Mouse (Mus musculus) liver, embryonic 14.5 days (tissue): ENCODE results near the gene Serinc5. TPM values are rescaled to one million over a fixed set of nuclear protein-coding genes. Genes with fewer than 3 reads are reported as not detected.
A peak's percentile ranks its signal among the peaks of the same experiment; 100 is the strongest.

Source experiments
- ATAC-seq: fragments of 200-750 bp; cut with Nextera tagmentation; 2 replicates; pipeline ENCODE4 v1.8.0; 2017; ENCODE audit warnings: moderate number of reproducible peaks, mild to moderate bottlenecking, moderate library complexity; ENCODE audit not compliant: insufficient read depth
- DNase-seq, 3 experiments: peaks; one replicate each; pipeline ENCODE4 v3.0.0-alpha.2; 2012 to 2013; ENCODE audit warnings: low read depth in 3 of 3, low spot score in 3 of 3
- H3K27ac ChIP-seq: fragments of 300-500 bp; sonication (generic); 2 replicates; pipeline ENCODE4 v1.5.1; 2014; ENCODE audit warnings: moderate library complexity, mild to moderate bottlenecking, control low read depth, inconsistent platforms
- H3K27me3 ChIP-seq: fragments of 300-500 bp; sonication (generic); 2 replicates; pipeline ENCODE4 v1.6.1; 2014; ENCODE audit warnings: mild to moderate bottlenecking, low read length, moderate library complexity; ENCODE audit not compliant: control insufficient read depth, insufficient read depth
- H3K36me3 ChIP-seq: fragments of 300-500 bp; sonication (generic); replicated peaks from 2 replicates; pipeline ENCODE4 v1.6.1; 2014; ENCODE audit warnings: low read depth; ENCODE audit not compliant: control insufficient read depth, insufficient read depth
- H3K4me1 ChIP-seq, 2 experiments: fragments of 200-500 bp in 1 of 2; fragments of 300-500 bp in 1 of 2; sonication (generic) in 1 of 2; replicated peaks; 2 replicates each; pipeline ENCODE4 v1.6.1; 2012 to 2014; ENCODE audit warnings: antibody characterized with exemption in 1 of 2, inconsistent platforms in 1 of 2, low read length in 1 of 2; ENCODE audit not compliant: control insufficient read depth in 2 of 2, insufficient read depth in 2 of 2
- H3K4me2 ChIP-seq: fragments of 300-500 bp; sonication (generic); 2 replicates; pipeline ENCODE4 v1.6.1; 2014; ENCODE audit warnings: low read depth, mild to moderate bottlenecking, control low read depth, moderate library complexity
- H3K4me3 ChIP-seq, 2 experiments: fragments of 200-500 bp in 1 of 2; fragments of 300-500 bp in 1 of 2; sonication (generic) in 1 of 2; 2 replicates each; pipeline ENCODE4 v1.5.1; 2012 to 2014; ENCODE audit warnings: low read depth in 2 of 2, low read length in 2 of 2, mild to moderate bottlenecking in 2 of 2, control low read depth in 1 of 2, inconsistent platforms in 1 of 2, moderate library complexity in 1 of 2; ENCODE audit not compliant: insufficient read depth in 1 of 2
- H3K9ac ChIP-seq: fragments of 300-500 bp; sonication (generic); replicated peaks from 2 replicates; pipeline ENCODE4 v1.6.1; 2014; ENCODE audit warnings: mild to moderate bottlenecking, control low read depth, moderate library complexity
- H3K9me3 ChIP-seq: fragments of 300-500 bp; sonication (generic); 2 replicates; pipeline ENCODE4 v1.6.1; 2016; ENCODE audit warnings: low read length, mixed read lengths; ENCODE audit not compliant: control insufficient read depth
- CTCF ChIP-seq: IDR thresholded peaks from 2 replicates; pipeline ENCODE4 v1.5.1; 2016; ENCODE audit warnings: antibody characterized with exemption, low read depth, control low read depth
- EP300 ChIP-seq: IDR thresholded peaks from 2 replicates; pipeline ENCODE4 v1.6.1; 2016; ENCODE audit warnings: antibody characterized with exemption, low read depth
- WGBS: fragments of 180-500 bp; shearing (Covaris S2); extraction: QIAGEN DNeasy Blood & Tissue Kit; methylation state at CpG from one replicate; pipeline ENCODE4 v1.1.7; 2014; ENCODE audit not compliant: insufficient replicate concordance; 5-methylcytosine and 5-hydroxymethylcytosine counted together
- polyA plus RNA-seq, 2 experiments: library from polyadenylated mRNA; depleted of rRNA in 1 of 2; stranded (reverse) in 1 of 2; unstranded in 1 of 2; fragments of >200 nt; fragmentation: Nextera tagmentation in 1 of 2; extraction: Ambion mirVana in 1 of 2; gene quantifications; 2 replicates each; pipeline versions ENCODE4 v1.2.1 to v1.2.3; 2012 to 2014

Serinc5 gene
- polyA plus RNA-seq, 2 experiments: 14.2 to 17.9 TPM

- H3K4me1 ChIP-seq: peaks cover 61 to 88% of the 10 kb centered on the region in 2 experiments
- peak overlapping the region; percentile 59 for H3K9ac ChIP-seq
- peak in 1 of 3 experiments; percentile 44 for DNase-seq
- 15% methylated on average over 5 of the region's 5 CpGs for WGBS
- H3K4me2 ChIP-seq: peak overlapping the region; percentile 76
- no peaks in the 10 kb centered on the region for H3K9me3 ChIP-seq
- no peaks in the 10 kb centered on the region for H3K27me3 ChIP-seq
- H3K27ac ChIP-seq: peak overlapping the region; percentile 95
- TF ChIP-seq CTCF: no peak
- no peak for TF ChIP-seq EP300
- no peak for ATAC-seq
- no peaks in the 10 kb centered on the region for H3K36me3 ChIP-seq
- H3K4me3 ChIP-seq: peak overlapping the region; percentile 2 to 37; a peak in 2 of 4 replicates
Measured at GRCm38 (mm10) chr13:92592268-92592785, 18.6 kb upstream of the Serinc5 start.

- Histone ChIP-seq H3K9ac (peak overlapping the region; percentile 59), H3K9me3 (no peaks in the 10 kb centered on the region), H3K4me3 (peak overlapping the region; percentile 25 to 37; a peak in 3 of 4 replicates), H3K4me1 (peaks cover 61 to 82% of the 10 kb centered on the region in 2 experiments), H3K36me3 (no peaks in the 10 kb centered on the region), H3K4me2 (peak overlapping the region; percentile 76), H3K27ac (peak overlapping the region; percentile 95), H3K27me3 (no peaks in the 10 kb centered on the region)
- TF ChIP-seq EP300 (peak; percentile 84), CTCF (no peak)
- ATAC-seq: peak; percentile 96
- 5% methylated on average over 12 of the region's 12 CpGs for whole genome bisulfite sequencing
- peak; percentile 85 to 90 (median 89) for DNase-seq
Measured at GRCm38 (mm10) chr13:92592786-92593635, 17.9 kb upstream of the Serinc5 start.

- WGBS: 19% methylated on average over 3 of the region's 3 CpGs
- Histone ChIP-seq H3K9ac (peak overlapping the region; percentile 23), H3K4me1 (peaks cover 60 to 81% of the 10 kb centered on the region in 2 experiments), H3K4me2 (peak overlapping the region; percentile 76), H3K27ac (peak overlapping the region; percentile 95), H3K36me3 (no peaks in the 10 kb centered on the region), H3K9me3 (no peaks in the 10 kb centered on the region), H3K4me3 (no peak overlapping the region), H3K27me3 (no peaks in the 10 kb centered on the region)
- TF ChIP-seq EP300 (no peak), CTCF (no peak)
- ATAC-seq (no peak), DNase-seq (no peak)
Measured at GRCm38 (mm10) chr13:92593731-92594396, 17.0 kb upstream of the Serinc5 start.

GRCm38 (mm10) chr13:92594481-92594880 is 16.4 kb upstream of the Serinc5 start:
- Histone ChIP-seq H3K4me1 (peaks cover 55 to 75% of the 10 kb centered on the region in 2 experiments), H3K27ac (peak overlapping the region; percentile 95), H3K36me3 (no peaks in the 10 kb centered on the region), H3K4me3 (no peak overlapping the region), H3K4me2 (peak overlapping the region; percentile 76), H3K9ac (peak overlapping the region; percentile 27; the same call in 1 of the 2 replicates), H3K27me3 (no peaks in the 10 kb centered on the region), H3K9me3 (no peaks in the 10 kb centered on the region)
- WGBS: 67% methylated on average over 6 of the region's 6 CpGs
- TF ChIP-seq EP300 (no peak), CTCF (no peak)
- DNase-seq (no peak), ATAC-seq (no peak)

- TF ChIP-seq EP300 (no peak), CTCF (no peak)
- Histone ChIP-seq H3K27ac (peak overlapping the region; percentile 55), H3K4me1 (peaks cover 55 to 75% of the 10 kb centered on the region in 2 experiments), H3K9ac (no peak overlapping the region), H3K4me3 (no peak overlapping the region), H3K9me3 (no peaks in the 10 kb centered on the region), H3K4me2 (peak overlapping the region; percentile 76), H3K36me3 (no peaks in the 10 kb centered on the region), H3K27me3 (no peaks in the 10 kb centered on the region)
- 58% methylated on average over 3 of the region's 3 CpGs for WGBS
- ATAC-seq: no peak
- no peak for DNase-seq
Measured at GRCm38 (mm10) chr13:92594907-92595306, 16.0 kb upstream of the Serinc5 start.
